Mouse (Mus musculus) frontal cortex, postnatal 10 days (tissue): Measurements from ENCODE around the gene Crtc3.

Experiments used
- DNase-seq, 2 experiments: peaks; one replicate each; pipeline ENCODE4 v3.0.0; 2022; ENCODE audit warnings: low spot score in 2 of 2, mixed read lengths in 1 of 2

Gene Crtc3

GRCm38 (mm10) chr7:80602574-80602973 is 86.1 kb downstream of the Crtc3 start:
- peak in 1 of 2 experiments; percentile 48 for DNase-seq

GRCm38 (mm10) chr7:80598436-80598985 is 90.2 kb downstream of the Crtc3 start:
- DNase-seq, result no peak

- no peak for DNase-seq
Measured at GRCm38 (mm10) chr7:80597900-80598299, 90.8 kb downstream of the Crtc3 start.

- DNase-seq, result no peak
Measured at GRCm38 (mm10) chr7:80589054-80589746, 99.5 kb downstream of the Crtc3 start.

- no peak for DNase-seq
Measured at GRCm38 (mm10) chr7:80587684-80588083, 101.0 kb downstream of the Crtc3 start.

GRCm38 (mm10) chr7:80586681-80587660 is 101.7 kb downstream of the Crtc3 start:
- no peak for DNase-seq

- DNase-seq, result no peak
Measured at GRCm38 (mm10) chr7:80586161-80586560, 102.5 kb downstream of the Crtc3 start.

- DNase-seq, result no peak
Measured at GRCm38 (mm10) chr7:80585380-80585779, 103.3 kb downstream of the Crtc3 start.

- DNase-seq, result peak in 1 of 2 experiments; percentile 48
Measured at GRCm38 (mm10) chr7:80583981-80584380, 104.7 kb downstream of the Crtc3 start.

GRCm38 (mm10) chr7:80582821-80583451 is 105.7 kb downstream of the Crtc3 start:
- no peak for DNase-seq

GRCm38 (mm10) chr7:80580368-80580767 is 108.3 kb downstream of the Crtc3 start:
- peak in 1 of 2 experiments; percentile 42 for DNase-seq

GRCm38 (mm10) chr7:80577417-80577980 is 111.2 kb downstream of the Crtc3 start:
- DNase-seq, result no peak

GRCm38 (mm10) chr7:80576626-80577025 is 112.1 kb downstream of the Crtc3 start:
- no peak for DNase-seq

- DNase-seq, result no peak
Measured at GRCm38 (mm10) chr7:80575750-80576149, 112.9 kb downstream of the Crtc3 start.

- DNase-seq, result no peak
Measured at GRCm38 (mm10) chr7:80573076-80573475, 115.6 kb downstream of the Crtc3 start.

- DNase-seq, result no peak
Measured at GRCm38 (mm10) chr7:80567982-80568381, 120.7 kb downstream of the Crtc3 start.

GRCm38 (mm10) chr7:80561931-80562330 is 126.7 kb downstream of the Crtc3 start:
- DNase-seq, result no peak

GRCm38 (mm10) chr7:80561271-80561670 is 127.4 kb downstream of the Crtc3 start:
- DNase-seq, result no peak

- DNase-seq, result no peak
Measured at GRCm38 (mm10) chr7:80558572-80558971, 130.1 kb downstream of the Crtc3 start.

GRCm38 (mm10) chr7:80558101-80558500 is 130.6 kb downstream of the Crtc3 start:
- DNase-seq, result no peak

- no peak for DNase-seq
Measured at GRCm38 (mm10) chr7:80557161-80557560, 131.5 kb downstream of the Crtc3 start.

GRCm38 (mm10) chr7:80556166-80556565 is 132.5 kb downstream of the Crtc3 start:
- DNase-seq, result no peak
